Mouse (Mus musculus): ENCODE measurements at regions not wholly inside any gene's neighbourhood (a gene's known extent, or its start where the extent isn't known, plus 50 kb on each side); places are given as distances from the start of the nearest gene placed in this dataset.
"Not testable (repeated sequence)": the region's sequence is repeated elsewhere in the genome, so short reads cannot be mapped to it uniquely, and the experiment has no call there.

DNA sequence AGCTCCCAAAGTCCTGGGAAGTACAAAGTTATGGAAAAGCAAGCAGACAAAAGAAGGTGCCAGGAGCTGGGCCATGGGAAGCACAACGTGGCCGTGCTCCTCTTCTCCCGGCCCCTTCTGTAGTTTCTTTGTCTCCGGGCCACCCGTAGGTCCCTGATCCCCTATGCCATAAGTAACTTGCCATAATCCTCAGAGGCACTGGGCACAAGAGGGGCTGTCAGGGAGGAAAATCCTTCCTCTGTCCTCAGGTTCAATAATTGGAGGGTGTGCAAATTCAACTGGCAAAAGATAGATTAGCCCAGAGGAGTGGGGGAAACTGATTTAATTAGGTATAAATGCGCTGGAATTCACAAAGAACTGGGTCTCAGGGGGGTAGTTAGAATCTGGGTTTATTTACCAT is 256.1 kb upstream of the Jarid2 start:
- ATAC-seq (ENCODE audit: low FRiP score, low read depth) = peak; percentile 79
- no peaks in the 10 kb centered on the region for H3K9me3 ChIP-seq
- 6% methylated on average over 6 of the region's 6 CpGs for WGBS
- peaks cover 13% of the 10 kb centered on the region for H3K27me3 ChIP-seq
- H3K9ac ChIP-seq (replicated peaks) = no peak overlapping the region
- peaks cover 26% of the 10 kb centered on the region for H3K4me1 ChIP-seq
- H3K36me3 ChIP-seq = no peaks in the 10 kb centered on the region
- H3K4me3 ChIP-seq = no peak overlapping the region
- H3K4me2 ChIP-seq (replicated peaks) = no peak overlapping the region; the same call in 1 of the 2 replicates
- H3K27ac ChIP-seq (replicated peaks) = peak overlapping the region; percentile 63

GRCm38 (mm10) chr13:44476901-44477300 is 252.4 kb upstream of the Jarid2 start:
- Histone ChIP-seq H3K4me3 (no peak overlapping the region), H3K36me3 (no peaks in the 10 kb centered on the region), H3K4me1 (peaks cover 26% of the 10 kb centered on the region), H3K27me3 (peaks cover 7% of the 10 kb centered on the region), H3K27ac (replicated peaks) (no peak overlapping the region), H3K9me3 (no peaks in the 10 kb centered on the region), H3K4me2 (replicated peaks) (no peak overlapping the region), H3K9ac (replicated peaks) (no peak overlapping the region)
- WGBS = 57% methylated on average over 8 of the region's 8 CpGs
- ATAC-seq (ENCODE audit: low FRiP score, low read depth) = no peak

DNA sequence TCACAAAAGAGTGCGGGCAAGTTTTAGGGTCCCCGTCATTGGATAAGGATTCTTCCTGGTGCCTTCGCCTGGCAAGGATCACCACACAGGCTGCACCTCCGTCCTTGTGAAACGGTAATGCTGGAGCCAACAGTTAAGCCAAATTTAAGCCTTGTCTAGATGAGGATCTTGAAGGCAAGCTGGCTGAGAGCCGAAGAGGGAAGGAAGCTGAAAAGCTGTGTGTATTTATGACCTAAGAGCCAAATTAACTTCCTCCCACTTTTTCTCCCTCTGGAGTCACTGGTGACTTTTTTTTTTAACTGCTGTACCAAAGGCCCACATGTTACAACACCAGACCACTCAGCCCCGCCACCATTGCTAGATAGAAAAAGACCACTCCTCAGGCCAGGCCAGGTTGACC is 249.1 kb upstream of the Jarid2 start:
- no peaks in the 10 kb centered on the region for H3K36me3 ChIP-seq
- ATAC-seq (ENCODE audit: low FRiP score, low read depth) = no peak
- H3K4me3 ChIP-seq = no peak overlapping the region
- no peak overlapping the region for H3K27ac ChIP-seq (replicated peaks)
- H3K4me2 ChIP-seq (replicated peaks) = no peak overlapping the region
- H3K4me1 ChIP-seq = peaks cover 8% of the 10 kb centered on the region; the same call in 1 of the 2 replicates
- 91% methylated on average over 7 of the region's 7 CpGs for WGBS
- H3K9me3 ChIP-seq = no peaks in the 10 kb centered on the region
- peaks cover 17% of the 10 kb centered on the region for H3K27me3 ChIP-seq
- no peak overlapping the region for H3K9ac ChIP-seq (replicated peaks)

DNA sequence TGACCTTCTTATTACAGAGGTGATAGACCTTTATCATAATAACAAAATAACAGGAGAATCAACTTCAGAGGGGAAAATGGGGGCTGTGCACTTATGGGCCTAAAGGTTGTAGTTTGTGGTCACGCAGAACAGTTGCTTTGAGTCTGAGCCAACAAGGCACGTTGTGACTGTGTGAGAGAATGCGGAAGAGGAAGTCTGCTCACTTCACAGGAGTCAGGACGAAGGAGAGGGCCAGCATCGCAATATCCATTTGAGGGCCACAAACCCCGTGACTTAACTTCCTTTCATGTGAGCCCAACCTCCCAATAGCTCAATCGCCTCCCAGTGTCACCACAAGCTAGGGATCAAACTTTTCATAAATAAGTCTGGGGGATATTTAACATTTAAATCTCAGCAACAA is 246.6 kb upstream of the Jarid2 start:
- no peak overlapping the region for H3K27ac ChIP-seq (replicated peaks)
- ATAC-seq (ENCODE audit: low FRiP score, low read depth) = no peak
- H3K4me3 ChIP-seq = no peak overlapping the region
- no peak overlapping the region for H3K9ac ChIP-seq (replicated peaks)
- H3K4me2 ChIP-seq (replicated peaks) = no peak overlapping the region
- H3K9me3 ChIP-seq = no peaks in the 10 kb centered on the region
- H3K4me1 ChIP-seq = no peaks in the 10 kb centered on the region
- peaks cover 11% of the 10 kb centered on the region; the same call in 1 of the 2 replicates for H3K27me3 ChIP-seq
- no peaks in the 10 kb centered on the region for H3K36me3 ChIP-seq
- WGBS = 89% methylated on average over 7 of the region's 7 CpGs

GRCm38 (mm10) chr13:44484582-44485329 is 244.5 kb upstream of the Jarid2 start:
- no peaks in the 10 kb centered on the region for H3K4me1 ChIP-seq
- no peak overlapping the region for H3K27ac ChIP-seq (replicated peaks)
- H3K4me3 ChIP-seq = no peak overlapping the region
- H3K36me3 ChIP-seq = no peaks in the 10 kb centered on the region
- H3K9ac ChIP-seq (replicated peaks) = no peak overlapping the region
- no peak overlapping the region for H3K4me2 ChIP-seq (replicated peaks)
- WGBS = 77% methylated on average over 14 of the region's 14 CpGs
- H3K27me3 ChIP-seq = peaks cover 11% of the 10 kb centered on the region; the same call in 1 of the 2 replicates
- no peaks in the 10 kb centered on the region for H3K9me3 ChIP-seq
- ATAC-seq (ENCODE audit: low FRiP score, low read depth) = no peak

GRCm38 (mm10) chr13:44490935-44491465 is 238.3 kb upstream of the Jarid2 start:
- H3K27ac ChIP-seq (replicated peaks) = no peak overlapping the region
- no peaks in the 10 kb centered on the region for H3K9me3 ChIP-seq
- no peak for ATAC-seq (ENCODE audit: low FRiP score, low read depth)
- H3K36me3 ChIP-seq = no peaks in the 10 kb centered on the region
- no peak overlapping the region for H3K4me2 ChIP-seq (replicated peaks)
- H3K4me1 ChIP-seq = peaks cover 5% of the 10 kb centered on the region
- 85% methylated on average over 4 of the region's 4 CpGs for WGBS
- no peaks in the 10 kb centered on the region for H3K27me3 ChIP-seq
- no peak overlapping the region for H3K4me3 ChIP-seq
- H3K9ac ChIP-seq (replicated peaks) = no peak overlapping the region

DNA sequence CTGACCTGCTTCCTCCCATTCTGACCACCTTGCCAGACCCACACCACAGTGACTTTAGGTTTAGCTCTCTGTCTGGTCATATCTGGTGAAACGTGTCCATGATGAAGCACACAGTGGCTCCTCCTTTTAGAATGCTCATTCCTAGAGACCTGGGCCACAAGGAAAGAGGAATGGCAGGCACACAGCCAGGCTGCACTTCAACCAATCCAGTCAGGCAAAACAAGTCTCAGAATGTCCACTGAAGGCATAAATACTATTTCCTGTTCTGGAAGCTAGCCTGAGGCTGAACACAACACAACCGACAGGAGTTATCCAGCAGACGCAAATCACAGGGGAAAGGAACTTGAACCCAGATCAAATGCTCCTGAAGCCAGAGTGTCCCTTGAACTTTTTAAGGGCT is 235.4 kb upstream of the Jarid2 start:
- Histone ChIP-seq H3K4me1 (peaks cover 8% of the 10 kb centered on the region), H3K36me3 (no peaks in the 10 kb centered on the region), H3K4me2 (replicated peaks) (no peak overlapping the region), H3K27ac (replicated peaks) (no peak overlapping the region), H3K9me3 (no peaks in the 10 kb centered on the region), H3K9ac (replicated peaks) (no peak overlapping the region), H3K27me3 (no peaks in the 10 kb centered on the region), H3K4me3 (no peak overlapping the region)
- ATAC-seq (ENCODE audit: low FRiP score, low read depth) = no peak
- 85% methylated on average over 3 of the region's 3 CpGs for WGBS

DNA sequence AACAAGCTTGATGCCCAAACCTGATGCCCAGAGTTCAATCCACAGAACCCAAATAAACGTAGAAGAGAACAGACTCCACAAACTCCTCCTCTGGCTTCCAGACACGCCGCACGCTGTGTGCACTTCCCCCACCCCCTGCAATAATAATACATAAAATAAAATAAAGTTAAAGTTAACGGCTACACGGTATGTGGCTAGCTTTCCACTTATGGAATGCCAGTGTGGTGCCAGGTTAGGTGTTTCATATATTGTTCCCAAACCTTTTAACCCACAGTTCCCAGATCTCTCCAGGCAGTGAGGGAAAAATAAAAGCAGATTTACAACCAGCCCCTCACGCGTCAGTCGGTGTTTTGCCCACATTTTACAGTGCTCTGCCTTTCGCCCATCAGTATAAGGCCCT is 233.8 kb upstream of the Jarid2 start:
- Histone ChIP-seq H3K4me3 (no peak overlapping the region), H3K4me2 (replicated peaks) (no peak overlapping the region), H3K9me3 (no peaks in the 10 kb centered on the region), H3K27me3 (no peaks in the 10 kb centered on the region), H3K36me3 (no peaks in the 10 kb centered on the region), H3K27ac (replicated peaks) (no peak overlapping the region), H3K4me1 (peaks cover 8% of the 10 kb centered on the region), H3K9ac (replicated peaks) (no peak overlapping the region)
- 87% methylated on average over 10 of the region's 10 CpGs for WGBS
- no peak for ATAC-seq (ENCODE audit: low FRiP score, low read depth)

DNA sequence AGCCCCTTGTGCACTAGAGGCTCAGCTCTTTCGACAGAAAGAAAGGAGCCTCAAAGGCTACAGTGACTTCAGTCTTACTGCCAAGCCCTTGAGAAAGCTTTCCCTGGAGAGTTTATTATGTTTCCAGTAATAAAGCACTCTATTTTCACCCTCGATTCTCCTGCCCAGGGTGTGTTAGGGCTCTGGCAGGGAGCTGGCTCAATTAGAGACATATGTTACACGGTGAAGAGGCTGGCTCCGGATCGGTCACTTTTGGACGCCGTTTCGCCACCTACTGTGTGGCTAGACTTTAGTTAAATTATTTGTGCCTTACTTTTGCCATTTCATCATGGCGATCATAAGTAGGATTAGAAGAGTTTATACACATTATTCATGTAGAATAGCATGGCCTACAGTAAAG is 232.7 kb upstream of the Jarid2 start:
- Histone ChIP-seq H3K4me3 (no peak overlapping the region), H3K9ac (replicated peaks) (no peak overlapping the region), H3K27ac (replicated peaks) (no peak overlapping the region), H3K9me3 (no peaks in the 10 kb centered on the region), H3K36me3 (no peaks in the 10 kb centered on the region), H3K27me3 (no peaks in the 10 kb centered on the region), H3K4me1 (peaks cover 7% of the 10 kb centered on the region), H3K4me2 (replicated peaks) (no peak overlapping the region)
- ATAC-seq (ENCODE audit: low FRiP score, low read depth) = no peak
- 75% methylated on average over 9 of the region's 9 CpGs for WGBS

DNA sequence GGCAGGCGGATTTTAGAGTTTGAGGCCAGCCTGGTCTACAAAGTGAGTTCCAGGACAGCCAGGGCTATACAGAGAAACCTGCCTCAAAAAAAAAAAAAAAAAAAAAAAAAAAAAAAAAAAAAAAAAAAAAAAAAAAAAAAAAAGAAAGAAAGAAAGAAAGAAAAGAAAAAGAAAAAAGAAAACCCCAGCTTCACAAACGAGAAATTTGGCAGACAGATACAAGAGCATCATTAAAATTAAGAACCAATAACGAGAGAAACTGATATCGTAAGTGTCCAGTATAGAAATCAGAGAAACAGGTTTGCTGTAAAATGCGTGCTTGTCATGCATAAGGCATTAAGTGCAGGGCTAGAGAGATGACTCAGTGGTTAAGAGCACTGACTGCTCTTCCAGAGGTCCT is 228.4 kb upstream of the Jarid2 start:
- H3K4me3 ChIP-seq; H3K27me3 ChIP-seq; H3K36me3 ChIP-seq; H3K9me3 ChIP-seq; ATAC-seq (ENCODE audit: low FRiP score, low read depth); H3K4me1 ChIP-seq; H3K4me2 ChIP-seq (replicated peaks); H3K9ac ChIP-seq (replicated peaks); H3K27ac ChIP-seq (replicated peaks): not testable (repeated sequence)
- WGBS = 90% methylated on average over 5 of the region's 5 CpGs

- Histone ChIP-seq H3K36me3 (no peaks in the 10 kb centered on the region), H3K27me3 (peaks cover 4% of the 10 kb centered on the region; the same call in 1 of the 2 replicates), H3K9me3 (no peaks in the 10 kb centered on the region), H3K27ac (replicated peaks) (0 out of 2 replicates have a peak overlapping the region, but pooled peaks have one; percentile 10), H3K4me1 (peaks cover 6% of the 10 kb centered on the region; the same call in 1 of the 2 replicates), H3K4me2 (replicated peaks) (no peak overlapping the region), H3K4me3 (no peak overlapping the region), H3K9ac (replicated peaks) (no peak overlapping the region)
- WGBS = 61% methylated on average over 5 of the region's 5 CpGs
- no peak for ATAC-seq (ENCODE audit: low FRiP score, low read depth)
These were observed 227.4 kb upstream of the Jarid2 start for GRCm38 (mm10) chr13:44501777-44502321.

- H3K27me3 ChIP-seq = peaks cover 4% of the 10 kb centered on the region; the same call in 1 of the 2 replicates
- ATAC-seq (ENCODE audit: low FRiP score, low read depth) = no peak
- 72% methylated on average over 10 of the region's 10 CpGs for WGBS
These were observed 226.5 kb upstream of the Jarid2 start for GRCm38 (mm10) chr13:44502612-44503256.

More at GRCm38 (mm10) chr13:44502612-44503256, 226.5 kb upstream of the Jarid2 start:
- Histone ChIP-seq H3K27ac (replicated peaks) (no peak overlapping the region), H3K36me3 (no peaks in the 10 kb centered on the region), H3K4me3 (no peak overlapping the region), H3K4me2 (replicated peaks) (no peak overlapping the region), H3K9me3 (no peaks in the 10 kb centered on the region), H3K9ac (replicated peaks) (no peak overlapping the region), H3K4me1 (peaks cover 6% of the 10 kb centered on the region; the same call in 1 of the 2 replicates)

Measured in midbrain, embryonic 12.5 days (tissue).